Mouse (Mus musculus) kidney, embryonic 15.5 days (tissue): Measurements from ENCODE around the gene Rpp25. TPM values are rescaled to one million over a fixed set of nuclear protein-coding genes. Genes with fewer than 3 reads are reported as not detected.

Source experiments
- ATAC-seq: fragments of 200-750 bp; cut with Nextera tagmentation; replicated peaks from 2 replicates; pipeline ENCODE4 v1.8.0; 2017; ENCODE audit warnings: moderate TSS enrichment; ENCODE audit not compliant: low FRiP score
- H3K27ac ChIP-seq: fragments of 300-500 bp; sonication (generic); 2 replicates; pipeline ENCODE4 v1.5.1; 2015; ENCODE audit warnings: mild to moderate bottlenecking, inconsistent platforms
- H3K27me3 ChIP-seq: fragments of 300-500 bp; sonication (generic); 2 replicates; pipeline ENCODE4 v1.6.1; 2015; ENCODE audit warnings: inconsistent platforms
- H3K36me3 ChIP-seq: fragments of 300-500 bp; sonication (generic); 2 replicates; pipeline ENCODE4 v1.6.1; 2015; ENCODE audit warnings: inconsistent platforms
- H3K4me1 ChIP-seq: fragments of 300-500 bp; sonication (generic); 2 replicates; pipeline ENCODE4 v1.6.1; 2015; ENCODE audit warnings: inconsistent platforms
- H3K4me2 ChIP-seq: fragments of 300-500 bp; sonication (generic); 2 replicates; pipeline ENCODE4 v1.6.1; 2015; ENCODE audit warnings: moderate library complexity, mild to moderate bottlenecking, inconsistent platforms
- H3K4me3 ChIP-seq: fragments of 300-500 bp; sonication (generic); replicated peaks from 2 replicates; pipeline ENCODE4 v1.5.1; 2015; ENCODE audit warnings: mild to moderate bottlenecking, inconsistent platforms
- H3K9ac ChIP-seq: fragments of 300-500 bp; sonication (generic); 2 replicates; pipeline ENCODE4 v1.6.1; 2015; ENCODE audit warnings: mild to moderate bottlenecking, inconsistent platforms
- H3K9me3 ChIP-seq: fragments of 300-500 bp; sonication (generic); replicated peaks from 2 replicates; pipeline ENCODE4 v1.6.1; 2016; ENCODE audit warnings: inconsistent platforms
- WGBS: fragments of 180-500 bp; shearing (Covaris S2); methylation state at CpG from one replicate; pipeline ENCODE4 v1.1.7; 2015; ENCODE audit warnings: mixed read lengths; 5-methylcytosine and 5-hydroxymethylcytosine counted together
- polyA plus RNA-seq: library from polyadenylated mRNA; unstranded; fragments of >200 nt; fragmentation: Nextera tagmentation; extraction: Ambion mirVana; gene quantifications from 2 replicates; pipeline ENCODE4 v1.2.1, GENCODE M21; 2015

Rpp25 gene
- polyA plus RNA-seq, 1 experiment from 2014 or later, result 5.6 TPM

GRCm38 (mm10) chr9:57498536-57498935, 5.3 kb upstream of the Rpp25 start:
- Histone ChIP-seq H3K36me3 (no peaks in the 10 kb centered on the region), H3K4me3 (no peak overlapping the region), H3K9ac (no peak overlapping the region), H3K27ac (no peak overlapping the region), H3K27me3 (peaks cover 63% of the 10 kb centered on the region), H3K4me2 (no peak overlapping the region), H3K4me1 (peaks cover 26% of the 10 kb centered on the region), H3K9me3 (no peaks in the 10 kb centered on the region)
- ATAC-seq, result no peak
- 65% methylated on average over 7 of the region's 7 CpGs for WGBS

- H3K4me3 ChIP-seq, result peak overlapping the region; percentile 52
- peaks cover 92% of the 10 kb centered on the region for H3K27me3 ChIP-seq
- H3K4me1 ChIP-seq, result peaks cover 54% of the 10 kb centered on the region
- WGBS, result 9% methylated on average over 13 of the region's 13 CpGs
- no peak overlapping the region for H3K9ac ChIP-seq
- peak overlapping the region; percentile 99 for H3K4me2 ChIP-seq
- no peak for ATAC-seq
- no peaks in the 10 kb centered on the region for H3K9me3 ChIP-seq
- H3K36me3 ChIP-seq, result no peaks in the 10 kb centered on the region
- H3K27ac ChIP-seq, result no peak overlapping the region
Observed at GRCm38 (mm10) chr9:57501452-57501851, 2.4 kb upstream of the Rpp25 start.

- H3K27ac ChIP-seq, result no peak overlapping the region
- WGBS, result 2% methylated on average over 20 of the region's 20 CpGs
- peak overlapping the region; percentile 52 for H3K4me3 ChIP-seq
- peaks cover 54% of the 10 kb centered on the region for H3K4me1 ChIP-seq
- no peaks in the 10 kb centered on the region for H3K36me3 ChIP-seq
- H3K9ac ChIP-seq, result no peak overlapping the region
- no peak for ATAC-seq
- peak overlapping the region; percentile 99 for H3K4me2 ChIP-seq
- H3K27me3 ChIP-seq, result peaks cover 92% of the 10 kb centered on the region
- H3K9me3 ChIP-seq, result no peaks in the 10 kb centered on the region
Observed at GRCm38 (mm10) chr9:57501861-57502260, 2.0 kb upstream of the Rpp25 start.

GRCm38 (mm10) chr9:57502911-57503621, 760 bp upstream of the Rpp25 start:
- peak overlapping the region; percentile 45; the same call in 1 of the 2 replicates for H3K27ac ChIP-seq
- no peak overlapping the region for H3K9ac ChIP-seq
- H3K4me3 ChIP-seq, result peak overlapping the region; percentile 52
- H3K4me2 ChIP-seq, result peak overlapping the region; percentile 99
- H3K36me3 ChIP-seq, result no peaks in the 10 kb centered on the region
- peak; percentile 31; the same call in 1 of the 2 replicates for ATAC-seq
- peaks cover 54% of the 10 kb centered on the region for H3K4me1 ChIP-seq
- WGBS, result 2% methylated on average over 23 of the region's 23 CpGs
- H3K27me3 ChIP-seq, result peaks cover 90% of the 10 kb centered on the region
- H3K9me3 ChIP-seq, result no peaks in the 10 kb centered on the region

- peak overlapping the region; percentile 33; the same call in 1 of the 2 replicates for H3K9ac ChIP-seq
- H3K4me1 ChIP-seq, result peaks cover 54% of the 10 kb centered on the region
- no peaks in the 10 kb centered on the region for H3K36me3 ChIP-seq
- H3K9me3 ChIP-seq, result no peaks in the 10 kb centered on the region
- H3K27me3 ChIP-seq, result peaks cover 77% of the 10 kb centered on the region
- 1% methylated on average over 34 of the region's 34 CpGs for whole genome bisulfite sequencing
- H3K4me2 ChIP-seq, result peak overlapping the region; percentile 99
- H3K27ac ChIP-seq, result no peak overlapping the region
- peak; percentile 63 for ATAC-seq
- H3K4me3 ChIP-seq, result peak overlapping the region; percentile 52
Observed at GRCm38 (mm10) chr9:57504381-57504700, 515 bp downstream of the Rpp25 start.

GRCm38 (mm10) chr9:57504891-57505290, 1.1 kb downstream of the Rpp25 start:
- Histone ChIP-seq H3K4me2 (peak overlapping the region; percentile 99), H3K4me3 (peak overlapping the region; percentile 52), H3K27me3 (peaks cover 72% of the 10 kb centered on the region), H3K9ac (no peak overlapping the region), H3K9me3 (no peaks in the 10 kb centered on the region), H3K4me1 (peaks cover 54% of the 10 kb centered on the region), H3K27ac (peak overlapping the region; percentile 2; the same call in 1 of the 2 replicates), H3K36me3 (no peaks in the 10 kb centered on the region)
- ATAC-seq, result no peak
- WGBS, result 41% methylated on average over 10 of the region's 10 CpGs

- H3K9ac ChIP-seq, result no peak overlapping the region
- H3K4me2 ChIP-seq, result peak overlapping the region; percentile 27
- WGBS, result 10% methylated on average over 8 of the region's 8 CpGs
- peak; percentile 67; the same call in 1 of the 2 replicates for ATAC-seq
- H3K36me3 ChIP-seq, result no peaks in the 10 kb centered on the region
- peak overlapping the region; percentile 2; the same call in 1 of the 2 replicates for H3K27ac ChIP-seq
- 0 out of 2 replicates have a peak overlapping the region, but pooled peaks have one; percentile 3 for H3K4me3 ChIP-seq
- no peaks in the 10 kb centered on the region for H3K9me3 ChIP-seq
- peaks cover 54% of the 10 kb centered on the region for H3K4me1 ChIP-seq
- peaks cover 64% of the 10 kb centered on the region for H3K27me3 ChIP-seq
Observed at GRCm38 (mm10) chr9:57505700-57506099, 1.9 kb downstream of the Rpp25 start.

GRCm38 (mm10) chr9:57510577-57510976, 6.8 kb downstream of the Rpp25 start:
- H3K9ac ChIP-seq, result no peak overlapping the region
- 78% methylated on average over 2 of the region's 2 CpGs for WGBS
- no peaks in the 10 kb centered on the region for H3K36me3 ChIP-seq
- H3K4me3 ChIP-seq, result no peak overlapping the region
- no peak overlapping the region for H3K27ac ChIP-seq
- no peak overlapping the region for H3K4me2 ChIP-seq
- H3K27me3 ChIP-seq, result peaks cover 15% of the 10 kb centered on the region
- no peak for ATAC-seq
- no peaks in the 10 kb centered on the region for H3K9me3 ChIP-seq
- H3K4me1 ChIP-seq, result peaks cover 8% of the 10 kb centered on the region

GRCm38 (mm10) chr9:57517113-57517512, 13.3 kb downstream of the Rpp25 start:
- ATAC-seq, result no peak

GRCm38 (mm10) chr9:57520375-57521055, 16.7 kb downstream of the Rpp25 start:
- Histone ChIP-seq H3K9ac (peak overlapping the region; percentile 94; the same call in 1 of the 2 replicates), H3K4me2 (peak overlapping the region; percentile 70), H3K4me1 (peaks cover 26% of the 10 kb centered on the region), H3K9me3 (no peaks in the 10 kb centered on the region), H3K4me3 (peak overlapping the region; percentile 88), H3K27ac (peak overlapping the region; percentile 95), H3K27me3 (no peaks in the 10 kb centered on the region), H3K36me3 (no peaks in the 10 kb centered on the region)
- 23% methylated on average over 16 of the region's 16 CpGs for WGBS
- ATAC-seq, result no peak

More at GRCm38 (mm10) chr9:57517113-57517512, 13.3 kb downstream of the Rpp25 start:
- no peak overlapping the region for H3K9ac ChIP-seq
- H3K4me3 ChIP-seq, result no peak overlapping the region
- H3K27ac ChIP-seq, result no peak overlapping the region
- no peak overlapping the region for H3K4me2 ChIP-seq
- no peaks in the 10 kb centered on the region for H3K27me3 ChIP-seq
- H3K4me1 ChIP-seq, result peaks cover 2% of the 10 kb centered on the region
- H3K36me3 ChIP-seq, result no peaks in the 10 kb centered on the region
- no peaks in the 10 kb centered on the region for H3K9me3 ChIP-seq
- 7% methylated on average over 3 of the region's 3 CpGs for WGBS

GRCm38 (mm10) chr9:57521056-57521911, 17.5 kb downstream of the Rpp25 start, which contains the start of gene Cox5a:
Cox5a (plus strand) TSS chr9:57521274.
- WGBS, result under 1% methylated on average over 94 of the region's 95 CpGs
- H3K4me3 ChIP-seq, result peak within 1 kb of the TSS; percentile 88
- peak within 1 kb of the TSS; percentile 94 for H3K9ac ChIP-seq
- ATAC-seq, result peak; percentile 98
- peak within 1 kb of the TSS; percentile 95 for H3K27ac ChIP-seq
- H3K27me3 ChIP-seq, result no peaks in the 10 kb centered on the region
- no peaks in the 10 kb centered on the region for H3K9me3 ChIP-seq
- H3K36me3 ChIP-seq, result no peaks in the 10 kb centered on the region
- H3K4me1 ChIP-seq, result peaks cover 32% of the 10 kb centered on the region
- H3K4me2 ChIP-seq, result peak within 1 kb of the TSS; percentile 70
